Mouse (Mus musculus) frontal cortex, postnatal 10 days (tissue): ENCODE results near the gene Mepe.

Source experiments
- DNase-seq, 2 experiments: peaks; one replicate each; pipeline ENCODE4 v3.0.0; 2022; ENCODE audit warnings: low spot score in 2 of 2, mixed read lengths in 1 of 2

Mepe gene

GRCm38 (mm10) chr5:104351874-104352273, 26.7 kb downstream of the Mepe start:
- no peak for DNase-seq

- no peak for DNase-seq
These were observed 32.4 kb downstream of the Mepe start for GRCm38 (mm10) chr5:104357575-104357974.

- DNase-seq: no peak
These were observed 33.5 kb downstream of the Mepe start for GRCm38 (mm10) chr5:104358592-104358991.

GRCm38 (mm10) chr5:104359257-104359656, 34.1 kb downstream of the Mepe start:
- DNase-seq: no peak

GRCm38 (mm10) chr5:104370580-104370979, 45.5 kb downstream of the Mepe start:
- DNase-seq: no peak

- no peak for DNase-seq
These were observed 46.2 kb downstream of the Mepe start for GRCm38 (mm10) chr5:104371284-104371683.

- DNase-seq: no peak
These were observed 48.6 kb downstream of the Mepe start for GRCm38 (mm10) chr5:104373648-104374307.

GRCm38 (mm10) chr5:104374308-104374660, 49.2 kb downstream of the Mepe start:
- DNase-seq: no peak

- no peak for DNase-seq
These were observed 50.0 kb downstream of the Mepe start for GRCm38 (mm10) chr5:104375132-104375531.

- no peak for DNase-seq
These were observed 51.8 kb downstream of the Mepe start for GRCm38 (mm10) chr5:104376890-104377289.

- DNase-seq: no peak
These were observed 55.4 kb downstream of the Mepe start for GRCm38 (mm10) chr5:104380574-104380973.

- DNase-seq: no peak
These were observed 56.5 kb downstream of the Mepe start for GRCm38 (mm10) chr5:104381671-104382070.

- no peak for DNase-seq
These were observed 59.4 kb downstream of the Mepe start for GRCm38 (mm10) chr5:104384540-104384939.

GRCm38 (mm10) chr5:104385521-104385920, 60.4 kb downstream of the Mepe start:
- no peak for DNase-seq

GRCm38 (mm10) chr5:104386908-104387307, 61.8 kb downstream of the Mepe start:
- no peak for DNase-seq
